Mouse (Mus musculus) erythroblast, embryonic 14.5 days (primary cell): ENCODE measurements around the gene Rab31. TPM values are rescaled to one million over a fixed set of nuclear protein-coding genes. Genes with fewer than 3 reads are reported as not detected.
A peak's percentile ranks its signal among the peaks of the same experiment; 100 is the strongest.

Experiments used
- H3K27me3 ChIP-seq: 2 replicates; pipeline ENCODE4 v1.6.1; 2012; ENCODE audit warnings: inconsistent platforms; ENCODE audit not compliant: control insufficient read depth
- H3K36me3 ChIP-seq: 2 replicates; pipeline ENCODE4 v1.6.1; 2012; ENCODE audit warnings: mild to moderate bottlenecking, inconsistent platforms; ENCODE audit not compliant: control insufficient read depth
- H3K4me1 ChIP-seq: 2 replicates; pipeline ENCODE4 v1.6.1; 2012; ENCODE audit warnings: inconsistent platforms; ENCODE audit not compliant: control insufficient read depth
- H3K4me3 ChIP-seq: replicated peaks from 2 replicates; pipeline ENCODE3; 2012; ENCODE audit warnings: moderate library complexity, mild to moderate bottlenecking, inconsistent platforms
- H3K9me3 ChIP-seq: 2 replicates; pipeline ENCODE4 v1.6.1; 2012; ENCODE audit warnings: low read length, inconsistent platforms, mixed read lengths; ENCODE audit not compliant: control insufficient read depth
- GATA1 ChIP-seq: IDR thresholded peaks from 2 replicates; pipeline ENCODE4 v1.6.1; 2012; ENCODE audit warnings: low read length, inconsistent platforms, mixed read lengths
- TAL1 ChIP-seq: IDR thresholded peaks from 3 replicates; pipeline ENCODE4 v1.6.1; 2012; ENCODE audit warnings: low read length, inconsistent platforms, mixed read lengths
- polyA plus RNA-seq: library from polyadenylated mRNA; stranded (reverse); fragments of >175 nt; gene quantifications from 2 replicates; pipeline ENCODE4 v1.2.3, GENCODE M21; 2012

Rab31 gene
- polyA plus RNA-seq, 1 experiment: not detected

- Histone ChIP-seq H3K9me3 (no peaks in the 10 kb centered on the region), H3K4me3 (peak overlapping the region; percentile 32), H3K27me3 (no peaks in the 10 kb centered on the region), H3K4me1 (peaks cover 80% of the 10 kb centered on the region), H3K36me3 (peaks cover 20% of the 10 kb centered on the region)
- TF ChIP-seq GATA1 (no peak; the same call in 1 of the 2 replicates), TAL1 (peak; percentile 58; the same call in 2 of the 3 replicates)
Observed at GRCm38 (mm10) chr17:65606014-65606413, 166.5 kb downstream of the Rab31 start.

- Histone ChIP-seq H3K36me3 (peaks cover 14% of the 10 kb centered on the region), H3K4me1 (peaks cover 75% of the 10 kb centered on the region), H3K4me3 (no peak overlapping the region), H3K9me3 (no peaks in the 10 kb centered on the region), H3K27me3 (no peaks in the 10 kb centered on the region)
- no peak for TF ChIP-seq GATA1
- no peak for TF ChIP-seq TAL1
Observed at GRCm38 (mm10) chr17:65604892-65605291, 167.7 kb downstream of the Rab31 start.

- H3K36me3 ChIP-seq: peaks cover 9% of the 10 kb centered on the region
- no peaks in the 10 kb centered on the region for H3K27me3 ChIP-seq
- H3K9me3 ChIP-seq: no peaks in the 10 kb centered on the region
- H3K4me3 ChIP-seq: no peak overlapping the region
- peaks cover 72% of the 10 kb centered on the region for H3K4me1 ChIP-seq
- TF ChIP-seq GATA1 (no peak), TAL1 (no peak)
Observed at GRCm38 (mm10) chr17:65604315-65604714, 168.2 kb downstream of the Rab31 start.

Other genes starting within 250 kb of the Rab31 start
- gene Tmem232, start 232.0 kb downstream of the Rab31 start, polyA plus RNA-seq: not detected in 2 replicates
- 3.1 and 3.7 TPM in 2 replicates for gene Vapa, start 159.2 kb downstream of the Rab31 start, polyA plus RNA-seq
- not detected in 2 replicates for gene Txndc2, start 130.6 kb downstream of the Rab31 start, polyA plus RNA-seq
- gene Ppp4r1, start 9.8 kb upstream of the Rab31 start, polyA plus RNA-seq: 0.14 and 0.99 TPM in 2 replicates
- 34.5 and 36.9 TPM in 2 replicates for gene Ralbp1, start 113.0 kb upstream of the Rab31 start, polyA plus RNA-seq
- 0.20 and 0.31 TPM in 2 replicates for gene Twsg1, start 178.5 kb upstream of the Rab31 start, polyA plus RNA-seq